Mouse (Mus musculus): ENCODE results near the gene Brpf3. TPM values are rescaled to one million over a fixed set of nuclear protein-coding genes. Genes with fewer than 3 reads are reported as not detected.

The Brpf3 gene
- polyA plus RNA-seq, 1 experiment from 2014 or later = 6.8 TPM

DNA sequence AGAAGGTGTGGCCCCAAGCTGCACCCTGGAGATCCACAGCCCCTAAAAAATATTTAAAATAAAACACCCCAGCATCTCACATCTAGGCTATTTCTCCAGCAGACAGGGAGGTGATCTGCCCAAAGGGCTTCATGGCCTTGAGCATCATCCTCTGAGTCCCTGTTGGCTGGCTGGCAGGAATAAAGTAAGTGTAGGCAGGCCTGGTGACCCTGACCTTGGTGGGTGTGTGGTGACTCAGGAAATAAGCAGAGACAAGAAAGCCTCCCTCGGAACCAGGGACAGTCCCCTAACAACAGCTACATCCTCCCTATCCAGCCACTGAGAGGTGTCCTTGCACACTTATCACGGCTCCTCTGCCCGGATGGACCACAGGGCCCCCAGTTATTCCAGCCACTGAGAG is 20.1 kb upstream of the Brpf3 start:
- Histone ChIP-seq H3K9ac (replicated peaks; ENCODE audit: low read length) (no peak overlapping the region), H3K4me1 (ENCODE audit: control insufficient read depth, insufficient read depth, low read length) (no peaks in the 10 kb centered on the region), H3K27me3 (ENCODE audit: control insufficient read depth, insufficient read depth, low read length) (no peaks in the 10 kb centered on the region), H3K9me3 (replicated peaks; ENCODE audit: control insufficient read depth, low read length) (no peaks in the 10 kb centered on the region), H3K36me3 (replicated peaks; ENCODE audit: control insufficient read depth, insufficient read depth, low read depth, low read length) (no peaks in the 10 kb centered on the region), H3K4me2 (ENCODE audit: low read depth, low read length) (no peak overlapping the region), H3K27ac (replicated peaks; ENCODE audit: low read depth, low read length) (no peak overlapping the region), H3K4me3 (ENCODE audit: low read depth, low read length) (no peak overlapping the region)
- DNase-seq (ENCODE audit: low spot score) (no peak), ATAC-seq (replicated peaks; ENCODE audit: insufficient number of reproducible peaks, low FRiP score, low TSS enrichment, low read depth) (no peak)
- 62% methylated on average over 3 of the region's 3 CpGs for WGBS

DNA sequence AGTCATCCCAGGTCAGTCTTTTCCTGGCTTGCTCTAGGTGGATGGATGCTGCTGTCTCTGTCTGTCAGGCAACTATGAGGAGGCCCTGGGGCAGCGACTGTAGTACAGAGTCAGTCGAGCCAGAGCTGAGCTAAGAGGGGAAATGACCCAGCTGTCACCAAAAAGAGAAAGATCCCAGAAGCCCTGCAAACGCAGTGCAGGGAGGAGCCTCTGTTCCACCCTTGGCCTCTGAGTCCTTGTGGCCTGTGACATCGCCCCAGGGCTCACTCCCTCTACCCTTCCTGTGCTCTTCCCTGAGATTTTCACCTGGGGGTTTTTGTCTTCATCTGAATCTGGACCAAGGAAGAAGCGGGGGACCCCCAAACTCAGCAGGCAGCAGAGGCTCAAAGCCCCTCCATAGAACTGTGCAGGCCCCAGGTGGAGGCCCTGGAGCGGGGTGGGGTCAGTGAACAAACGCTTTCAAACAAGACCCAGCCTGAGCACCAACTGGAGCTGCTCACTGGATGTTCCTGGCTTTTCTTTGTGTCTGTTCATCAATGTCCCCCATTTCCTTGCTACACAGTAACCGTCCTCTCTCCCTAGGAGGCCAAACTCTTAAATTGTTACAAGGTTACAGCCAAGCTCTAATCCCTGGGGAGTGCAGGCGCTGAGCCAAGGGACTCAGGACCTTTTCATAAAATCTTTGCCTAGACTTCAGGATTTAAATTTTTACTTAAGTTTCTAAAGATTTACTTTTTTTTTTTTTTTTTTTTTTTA is 19.4 kb upstream of the Brpf3 start:
- H3K4me2 ChIP-seq (ENCODE audit: low read depth, low read length) = no peak overlapping the region
- H3K9ac ChIP-seq (replicated peaks; ENCODE audit: low read length) = no peak overlapping the region
- H3K36me3 ChIP-seq (replicated peaks; ENCODE audit: control insufficient read depth, insufficient read depth, low read depth, low read length) = no peaks in the 10 kb centered on the region
- H3K27me3 ChIP-seq (ENCODE audit: control insufficient read depth, insufficient read depth, low read length) = no peaks in the 10 kb centered on the region
- H3K9me3 ChIP-seq (replicated peaks; ENCODE audit: control insufficient read depth, low read length) = no peaks in the 10 kb centered on the region
- ATAC-seq (replicated peaks; ENCODE audit: insufficient number of reproducible peaks, low FRiP score, low TSS enrichment, low read depth) (no peak), DNase-seq (ENCODE audit: low spot score) (no peak)
- WGBS = 52% methylated on average over 9 of the region's 9 CpGs
- no peaks in the 10 kb centered on the region for H3K4me1 ChIP-seq (ENCODE audit: control insufficient read depth, insufficient read depth, low read length)
- H3K4me3 ChIP-seq (ENCODE audit: low read depth, low read length) = no peak overlapping the region
- H3K27ac ChIP-seq (replicated peaks; ENCODE audit: low read depth, low read length) = no peak overlapping the region

DNA sequence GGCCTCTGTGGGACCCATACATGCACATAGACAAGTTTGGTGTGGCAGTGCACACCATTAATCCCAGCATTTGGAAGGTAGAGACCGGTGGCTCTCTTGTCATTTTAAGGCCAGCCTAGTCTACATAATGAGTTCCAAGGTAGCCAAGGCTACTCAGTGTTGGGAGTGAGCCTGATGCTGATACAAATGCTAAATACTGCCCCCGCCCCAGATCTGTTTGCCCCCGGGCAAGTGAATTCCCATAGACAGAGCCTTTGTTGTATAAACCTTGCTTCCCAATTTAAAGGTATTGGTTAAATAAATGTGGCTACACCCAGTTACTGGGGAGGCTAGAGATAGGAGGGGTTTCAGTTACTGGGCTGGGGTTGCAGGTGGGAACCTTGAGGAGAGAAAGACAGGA is 15.9 kb upstream of the Brpf3 start:
- 85% methylated on average over 3 of the region's 3 CpGs for WGBS
- H3K27me3 ChIP-seq (ENCODE audit: control insufficient read depth, insufficient read depth, low read length) = no peaks in the 10 kb centered on the region

DNA sequence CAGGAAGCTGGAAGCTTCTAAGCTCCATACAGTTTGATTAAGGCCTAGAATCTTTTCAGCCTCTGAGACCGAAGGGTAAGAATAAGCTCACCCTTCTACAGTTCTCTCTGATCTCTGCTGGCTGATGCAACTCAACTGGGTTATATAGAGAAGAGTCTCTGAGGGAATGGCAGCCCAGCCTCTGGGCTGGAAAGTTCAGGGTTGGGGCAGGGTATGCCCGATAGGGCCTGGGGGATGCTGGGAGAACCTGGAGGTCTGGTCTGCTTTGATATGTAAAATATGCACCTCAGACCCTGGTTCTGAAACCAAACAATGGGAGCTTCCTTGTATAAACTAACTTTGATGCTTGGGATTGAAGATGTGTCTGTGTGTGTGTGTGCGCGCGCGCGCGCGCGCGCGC is 13.4 kb upstream of the Brpf3 start:
- Histone ChIP-seq H3K27ac (replicated peaks; ENCODE audit: low read depth, low read length) (no peak overlapping the region), H3K4me1 (ENCODE audit: control insufficient read depth, insufficient read depth, low read length) (no peaks in the 10 kb centered on the region), H3K9me3 (replicated peaks; ENCODE audit: control insufficient read depth, low read length) (no peaks in the 10 kb centered on the region), H3K27me3 (ENCODE audit: control insufficient read depth, insufficient read depth, low read length) (no peaks in the 10 kb centered on the region), H3K4me3 (ENCODE audit: low read depth, low read length) (no peak overlapping the region), H3K4me2 (ENCODE audit: low read depth, low read length) (no peak overlapping the region), H3K9ac (replicated peaks; ENCODE audit: low read length) (no peak overlapping the region), H3K36me3 (replicated peaks; ENCODE audit: control insufficient read depth, insufficient read depth, low read depth, low read length) (no peaks in the 10 kb centered on the region)
- 96% methylated on average over 12 of the region's 12 CpGs for WGBS
- DNase-seq (ENCODE audit: low spot score) (no peak), ATAC-seq (replicated peaks; ENCODE audit: insufficient number of reproducible peaks, low FRiP score, low TSS enrichment, low read depth) (no peak)

More for the DNA sequence above, 15.9 kb upstream of the Brpf3 start:
- no peaks in the 10 kb centered on the region for H3K36me3 ChIP-seq (replicated peaks; ENCODE audit: control insufficient read depth, insufficient read depth, low read depth, low read length)
- H3K9me3 ChIP-seq (replicated peaks; ENCODE audit: control insufficient read depth, low read length) = no peaks in the 10 kb centered on the region
- H3K4me2 ChIP-seq (ENCODE audit: low read depth, low read length) = no peak overlapping the region
- ATAC-seq (replicated peaks; ENCODE audit: insufficient number of reproducible peaks, low FRiP score, low TSS enrichment, low read depth) (no peak), DNase-seq (ENCODE audit: low spot score) (no peak)
- H3K27ac ChIP-seq (replicated peaks; ENCODE audit: low read depth, low read length) = no peak overlapping the region
- H3K4me3 ChIP-seq (ENCODE audit: low read depth, low read length) = no peak overlapping the region
- no peaks in the 10 kb centered on the region for H3K4me1 ChIP-seq (ENCODE audit: control insufficient read depth, insufficient read depth, low read length)
- no peak overlapping the region for H3K9ac ChIP-seq (replicated peaks; ENCODE audit: low read length)

DNA sequence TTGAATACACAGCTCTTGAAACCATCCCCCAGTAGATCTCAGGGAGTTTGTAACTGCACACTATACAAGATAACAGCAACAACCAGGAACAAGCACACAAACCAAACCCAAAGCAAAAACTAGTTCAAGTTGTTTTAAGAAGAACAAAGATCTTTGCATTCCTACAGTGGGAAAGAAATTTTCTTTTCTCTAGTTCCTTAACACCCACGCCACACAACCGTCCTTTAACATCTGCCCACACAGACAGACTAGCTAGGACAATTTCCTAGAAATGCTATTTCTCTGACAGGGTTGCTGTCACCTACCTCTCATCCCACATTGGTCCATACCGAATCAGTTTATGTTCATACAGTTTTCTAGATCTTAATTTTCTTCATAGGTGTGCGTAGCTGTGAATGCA is 3.9 kb upstream of the Brpf3 start:
- H3K4me3 ChIP-seq (ENCODE audit: low read depth, low read length) = no peak overlapping the region
- DNase-seq (ENCODE audit: low spot score) = no peak
- H3K9ac ChIP-seq (replicated peaks; ENCODE audit: low read length) = no peak overlapping the region
- H3K27ac ChIP-seq (replicated peaks; ENCODE audit: low read depth, low read length) = no peak overlapping the region
- 89% methylated on average over 4 of the region's 4 CpGs for WGBS
- no peaks in the 10 kb centered on the region for H3K27me3 ChIP-seq (ENCODE audit: control insufficient read depth, insufficient read depth, low read length)
- ATAC-seq (replicated peaks; ENCODE audit: insufficient number of reproducible peaks, low FRiP score, low TSS enrichment, low read depth) = no peak
- H3K4me1 ChIP-seq (ENCODE audit: control insufficient read depth, insufficient read depth, low read length) = no peaks in the 10 kb centered on the region
- H3K36me3 ChIP-seq (replicated peaks; ENCODE audit: control insufficient read depth, insufficient read depth, low read depth, low read length) = no peaks in the 10 kb centered on the region
- H3K4me2 ChIP-seq (ENCODE audit: low read depth, low read length) = no peak overlapping the region
- H3K9me3 ChIP-seq (replicated peaks; ENCODE audit: control insufficient read depth, low read length) = no peaks in the 10 kb centered on the region

DNA sequence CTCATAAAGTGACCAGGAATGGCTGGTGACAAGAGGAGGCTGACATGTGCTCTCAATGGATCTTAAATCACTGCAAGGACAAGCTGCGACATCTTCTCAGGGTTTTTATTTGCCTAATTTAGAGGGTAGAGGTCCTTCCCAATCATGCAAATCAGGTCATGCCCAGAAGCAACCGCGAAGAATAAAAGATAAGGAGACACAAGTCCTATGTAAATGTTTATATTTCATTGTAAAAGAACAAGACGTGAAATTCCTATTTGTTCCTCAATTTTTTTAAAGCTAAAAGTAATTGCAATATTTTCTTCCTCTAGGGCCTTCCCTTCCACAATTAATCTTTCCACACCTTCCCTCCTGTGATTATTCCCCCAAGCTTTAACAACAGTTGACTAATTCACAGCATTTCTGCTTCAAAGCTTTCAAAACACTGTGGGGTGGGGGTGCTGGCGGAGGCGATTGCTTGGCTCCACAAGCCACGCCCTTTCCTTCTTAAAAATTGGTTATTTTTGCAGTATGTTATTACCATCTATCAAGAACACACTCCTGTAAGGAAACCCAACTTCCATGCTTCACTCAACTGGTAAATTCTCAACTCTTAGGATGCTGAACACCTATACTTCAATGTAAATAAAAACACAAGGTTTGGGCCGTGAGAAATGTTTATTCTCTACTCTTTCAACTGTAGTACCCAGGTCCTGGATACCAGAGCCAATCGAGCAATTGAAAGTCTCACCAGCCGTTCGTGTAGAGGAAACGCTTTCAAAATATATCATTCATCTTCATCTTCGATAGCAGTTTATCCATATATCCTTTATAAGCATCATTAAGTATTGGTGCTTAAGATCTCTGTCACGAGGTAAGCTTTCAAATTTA is 1.4 kb upstream of the Brpf3 start:
- no peaks in the 10 kb centered on the region for H3K27me3 ChIP-seq (ENCODE audit: control insufficient read depth, insufficient read depth, low read length)
- H3K9me3 ChIP-seq (replicated peaks; ENCODE audit: control insufficient read depth, low read length) = no peaks in the 10 kb centered on the region
- DNase-seq (ENCODE audit: low spot score) = no peak
- no peak for ATAC-seq (replicated peaks; ENCODE audit: insufficient number of reproducible peaks, low FRiP score, low TSS enrichment, low read depth)
- no peaks in the 10 kb centered on the region; the same call in 1 of the 2 replicates for H3K4me1 ChIP-seq (ENCODE audit: control insufficient read depth, insufficient read depth, low read length)
- H3K9ac ChIP-seq (replicated peaks; ENCODE audit: low read length) = no peak overlapping the region
- H3K4me3 ChIP-seq (ENCODE audit: low read depth, low read length) = peak overlapping the region; percentile 96; the same call in 1 of the 2 replicates
- 23% methylated on average over 14 of the region's 14 CpGs for WGBS
- no peak overlapping the region for H3K27ac ChIP-seq (replicated peaks; ENCODE audit: low read depth, low read length)
- no peaks in the 10 kb centered on the region for H3K36me3 ChIP-seq (replicated peaks; ENCODE audit: control insufficient read depth, insufficient read depth, low read depth, low read length)
- H3K4me2 ChIP-seq (ENCODE audit: low read depth, low read length) = peak overlapping the region; percentile 98

DNA sequence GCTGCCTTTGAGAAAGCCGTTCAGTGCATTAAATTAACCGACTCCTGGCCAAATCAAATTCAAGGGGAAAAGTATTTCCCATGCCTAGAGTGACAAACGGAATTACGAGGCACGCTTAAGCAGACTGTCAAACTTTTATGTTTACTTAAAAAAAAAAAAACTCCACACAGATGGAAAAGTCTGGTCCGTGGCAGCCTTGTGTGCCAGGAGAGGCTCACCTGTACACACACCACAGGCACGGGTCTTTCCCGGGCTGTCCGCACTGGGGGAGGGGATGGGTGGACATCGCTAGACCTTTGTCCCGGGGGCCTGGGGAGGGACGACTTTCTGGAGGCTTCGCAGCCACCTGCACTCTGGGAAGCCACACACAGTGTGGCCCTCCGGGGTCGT is 614 bp upstream of the Brpf3 start:
- Histone ChIP-seq H3K9ac (replicated peaks; ENCODE audit: low read length) (peak overlapping the region; percentile 100), H3K9me3 (replicated peaks; ENCODE audit: control insufficient read depth, low read length) (no peaks in the 10 kb centered on the region), H3K27ac (replicated peaks; ENCODE audit: low read depth, low read length) (peak overlapping the region; percentile 98), H3K36me3 (replicated peaks; ENCODE audit: control insufficient read depth, insufficient read depth, low read depth, low read length) (no peaks in the 10 kb centered on the region), H3K4me2 (ENCODE audit: low read depth, low read length) (peak overlapping the region; percentile 98), H3K27me3 (ENCODE audit: control insufficient read depth, insufficient read depth, low read length) (no peaks in the 10 kb centered on the region), H3K4me1 (ENCODE audit: control insufficient read depth, insufficient read depth, low read length) (no peaks in the 10 kb centered on the region; the same call in 1 of the 2 replicates), H3K4me3 (ENCODE audit: low read depth, low read length) (peak overlapping the region; percentile 96)
- WGBS = 0% methylated on average over 15 of the region's 15 CpGs
- ATAC-seq (replicated peaks; ENCODE audit: insufficient number of reproducible peaks, low FRiP score, low TSS enrichment, low read depth) (no peak), DNase-seq (ENCODE audit: low spot score) (peak; percentile 44)

DNA sequence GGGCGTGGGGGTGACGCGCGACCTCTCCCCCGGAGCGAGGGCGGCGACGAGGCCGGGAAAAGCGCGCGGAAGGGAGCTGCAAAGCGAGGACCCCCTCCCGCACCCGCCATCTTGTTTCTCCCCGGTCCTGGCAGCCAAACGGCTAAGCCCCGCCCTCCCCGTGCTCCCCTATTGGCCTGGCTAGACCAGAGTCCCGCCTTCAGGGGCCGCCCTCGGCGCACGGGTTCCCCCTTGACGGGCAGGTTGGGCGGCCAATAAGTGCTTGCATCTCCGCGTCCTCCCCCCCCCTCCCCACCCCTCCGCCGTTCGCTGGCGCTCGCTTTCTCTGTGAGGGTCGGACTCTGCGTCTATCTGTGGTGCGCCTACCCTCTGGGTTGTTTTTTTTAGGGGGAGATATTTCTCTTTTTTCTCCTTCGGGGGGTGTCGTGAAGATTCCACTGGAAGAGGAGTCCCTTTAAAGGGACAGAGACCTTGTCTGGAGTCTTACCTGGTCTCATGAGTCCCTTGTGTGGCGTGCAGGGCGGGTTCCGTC is 650 bp downstream of the Brpf3 start:
- H3K4me2 ChIP-seq (ENCODE audit: low read depth, low read length) = peak overlapping the region; percentile 98
- ATAC-seq (replicated peaks; ENCODE audit: insufficient number of reproducible peaks, low FRiP score, low TSS enrichment, low read depth) (peak; percentile 97), DNase-seq (ENCODE audit: low spot score) (peak; percentile 100)
- H3K9me3 ChIP-seq (replicated peaks; ENCODE audit: control insufficient read depth, low read length) = no peaks in the 10 kb centered on the region
- peak overlapping the region; percentile 96 for H3K4me3 ChIP-seq (ENCODE audit: low read depth, low read length)
- WGBS = under 1% methylated on average over 26 of the region's 42 CpGs
- H3K36me3 ChIP-seq (replicated peaks; ENCODE audit: control insufficient read depth, insufficient read depth, low read depth, low read length) = peaks cover 2% of the 10 kb centered on the region
- H3K27me3 ChIP-seq (ENCODE audit: control insufficient read depth, insufficient read depth, low read length) = no peaks in the 10 kb centered on the region
- H3K4me1 ChIP-seq (ENCODE audit: control insufficient read depth, insufficient read depth, low read length) = no peaks in the 10 kb centered on the region; the same call in 1 of the 2 replicates
- peak overlapping the region; percentile 98 for H3K27ac ChIP-seq (replicated peaks; ENCODE audit: low read depth, low read length)
- peak overlapping the region; percentile 100 for H3K9ac ChIP-seq (replicated peaks; ENCODE audit: low read length)
